Mouse (Mus musculus) testis, postnatal 14 days (tissue): ENCODE data around the gene Hps4.

Experiments used
- DNase-seq: peaks from one replicate; pipeline ENCODE4 v3.0.0; 2021; ENCODE audit warnings: low spot score

Gene Hps4

GRCm38 (mm10) chr5:112367929-112368328 lies 25.0 kb downstream of the Hps4 start:
- DNase-seq: no peak

DNA sequence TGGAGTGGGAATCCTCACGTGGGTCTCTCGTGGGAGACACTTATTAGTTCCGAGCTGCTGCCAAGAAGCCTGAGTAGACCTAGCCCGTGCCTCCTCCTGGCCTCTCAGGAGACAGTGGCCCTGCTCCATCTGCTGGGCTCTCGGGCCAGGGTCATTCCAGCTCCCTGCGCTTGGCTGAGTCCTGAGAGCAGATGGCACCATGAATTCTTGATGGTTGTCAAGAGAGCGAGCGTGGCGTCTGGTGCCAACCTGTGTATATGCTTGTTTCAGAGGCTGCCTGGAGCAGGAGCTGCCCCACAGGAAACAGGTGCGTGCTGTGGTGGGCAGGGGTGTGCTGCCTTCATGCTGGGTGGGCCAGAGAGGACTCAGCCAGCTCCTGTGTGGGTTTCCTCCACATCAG lies 25.8 kb downstream of the Hps4 start:
- no peak for DNase-seq

DNA sequence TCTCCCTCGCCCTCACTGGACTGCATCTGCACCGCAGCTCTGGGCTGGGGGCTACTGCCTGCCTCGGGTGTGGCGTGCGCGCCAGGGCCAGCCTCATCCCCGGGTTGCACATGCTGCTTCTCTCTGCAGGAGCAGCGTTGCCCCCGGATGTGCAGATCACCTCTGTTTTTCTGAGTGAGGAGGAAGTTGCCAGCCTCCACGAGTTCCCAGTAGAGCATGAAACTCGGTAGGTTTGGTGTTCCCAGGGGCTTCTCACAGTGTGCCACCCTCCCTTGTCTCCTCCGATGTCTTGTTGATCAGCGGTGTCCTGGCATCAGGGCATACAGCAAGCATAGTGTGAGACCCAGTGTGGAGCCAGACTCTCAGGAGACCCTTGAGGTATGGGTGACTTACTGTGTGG lies 26.4 kb downstream of the Hps4 start:
- DNase-seq: no peak

DNA sequence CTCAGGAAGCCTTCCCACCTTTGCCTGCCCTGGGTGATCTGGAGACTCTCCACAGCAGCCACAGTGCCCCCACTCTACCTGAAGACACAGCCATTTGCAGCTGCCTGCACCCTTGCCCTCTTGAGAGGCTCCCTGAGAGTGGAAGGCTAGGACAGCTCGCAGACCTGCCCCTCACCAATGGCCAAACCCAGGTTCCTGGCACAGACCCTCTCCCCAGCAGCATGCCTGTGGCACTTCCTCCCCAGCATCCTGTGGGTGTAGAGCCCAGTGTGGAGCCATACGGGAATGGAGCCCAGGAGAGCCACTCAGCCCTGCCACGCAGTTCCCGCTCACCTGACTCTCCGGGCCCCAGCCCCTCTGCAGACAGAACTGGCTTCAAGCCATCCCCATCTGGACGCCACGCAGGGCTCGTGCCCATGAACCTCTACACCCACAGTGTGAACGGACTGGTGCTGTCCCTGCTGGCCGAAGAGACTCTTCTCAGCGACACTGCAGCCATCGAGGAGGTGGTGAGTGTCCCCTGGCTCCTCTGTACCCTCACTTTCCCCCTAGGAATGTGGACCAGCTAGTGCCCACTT lies 27.4 kb downstream of the Hps4 start:
- DNase-seq: no peak

- no peak for DNase-seq
Measured at GRCm38 (mm10) chr5:112371933-112372332, 29.1 kb downstream of the Hps4 start.

DNA sequence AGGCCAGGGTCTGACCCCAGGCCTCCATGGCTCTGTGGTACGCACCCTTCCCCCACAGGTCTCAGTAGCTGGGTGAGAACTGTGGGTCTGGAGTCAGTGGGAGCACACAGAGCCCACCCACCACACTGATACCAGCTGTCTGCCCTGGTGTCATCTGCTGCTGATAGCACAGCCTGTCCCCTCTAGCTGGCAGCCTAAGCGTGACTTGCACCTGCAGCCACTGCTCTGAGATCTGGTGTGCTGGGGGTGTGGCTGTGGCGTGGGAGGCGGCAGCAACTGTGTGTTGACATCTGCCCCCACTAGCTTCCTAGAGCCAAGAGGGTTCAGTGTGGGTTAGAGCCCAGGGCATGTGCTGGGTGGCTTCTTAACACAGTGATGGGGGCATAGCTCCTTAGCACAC lies 33.2 kb downstream of the Hps4 start:
- no peak for DNase-seq

DNA sequence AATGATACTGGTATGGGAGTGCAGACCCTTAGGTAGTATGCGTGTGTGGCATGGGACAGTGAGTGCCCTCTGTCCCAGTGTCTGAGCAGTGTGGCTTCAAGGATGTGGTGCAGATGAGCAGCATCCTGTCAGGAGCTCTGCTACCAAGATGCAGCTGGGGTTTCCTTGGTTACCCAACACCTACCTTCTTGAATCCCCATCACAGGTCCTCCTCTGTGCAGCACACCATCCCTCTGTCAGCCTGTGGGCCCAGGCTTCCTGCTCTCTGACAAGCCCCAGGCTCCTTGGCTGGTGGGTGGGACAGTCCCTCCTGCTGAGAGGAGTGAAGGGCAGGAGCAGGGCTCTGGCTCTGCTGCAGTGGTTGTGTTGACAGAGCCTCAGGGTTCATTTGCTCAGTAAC lies 34.5 kb downstream of the Hps4 start:
- no peak for DNase-seq

- DNase-seq: no peak
Measured at GRCm38 (mm10) chr5:112378716-112379115, 35.8 kb downstream of the Hps4 start.

DNA sequence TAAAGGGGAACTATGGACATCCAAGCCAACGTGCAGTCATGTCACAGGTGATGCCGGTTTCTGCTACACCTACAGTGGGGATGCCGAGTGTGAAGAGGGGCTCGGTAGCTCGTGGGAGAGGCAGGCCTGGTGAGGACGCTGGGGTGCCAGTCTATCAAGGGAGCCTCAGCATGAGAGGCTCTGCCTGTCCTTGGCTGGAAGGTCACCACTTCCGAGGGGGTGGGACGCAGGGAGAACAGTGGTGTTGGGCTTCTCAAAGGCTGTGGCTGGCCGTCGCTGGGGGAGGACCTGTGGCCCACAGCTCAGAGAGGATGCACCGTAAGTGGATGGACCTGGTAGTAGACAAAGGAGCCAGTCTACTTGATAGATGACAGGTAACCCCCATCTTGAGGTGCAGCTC lies 38.3 kb downstream of the Hps4 start:
- no peak for DNase-seq

DNA sequence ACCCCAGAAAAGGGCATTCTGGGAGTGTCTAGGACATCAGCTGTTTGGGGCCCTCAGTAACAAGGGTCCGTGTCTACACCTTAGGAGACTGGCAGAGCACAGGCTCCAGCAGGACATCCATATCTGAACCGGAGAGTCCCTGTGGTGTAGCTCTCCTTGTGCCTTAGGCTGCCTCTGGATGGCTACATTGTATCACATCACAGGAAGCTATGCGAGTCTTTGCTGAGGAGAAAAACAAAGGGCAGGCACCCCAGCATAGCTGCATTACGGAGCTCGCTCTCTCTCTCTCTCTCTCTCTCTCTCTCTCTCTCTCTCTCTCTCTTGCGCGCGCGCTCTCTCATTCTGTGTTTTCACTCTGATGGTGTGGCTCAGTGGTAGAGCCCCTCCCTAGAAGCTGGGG lies 39.2 kb downstream of the Hps4 start:
- DNase-seq: peak; percentile 66

- DNase-seq: no peak
Measured at GRCm38 (mm10) chr5:112382641-112383330, 39.9 kb downstream of the Hps4 start.

GRCm38 (mm10) chr5:112384805-112385472 lies 42.1 kb downstream of the Hps4 start:
- no peak for DNase-seq

- DNase-seq: no peak
Measured at GRCm38 (mm10) chr5:112385973-112386372, 43.1 kb downstream of the Hps4 start.

DNA sequence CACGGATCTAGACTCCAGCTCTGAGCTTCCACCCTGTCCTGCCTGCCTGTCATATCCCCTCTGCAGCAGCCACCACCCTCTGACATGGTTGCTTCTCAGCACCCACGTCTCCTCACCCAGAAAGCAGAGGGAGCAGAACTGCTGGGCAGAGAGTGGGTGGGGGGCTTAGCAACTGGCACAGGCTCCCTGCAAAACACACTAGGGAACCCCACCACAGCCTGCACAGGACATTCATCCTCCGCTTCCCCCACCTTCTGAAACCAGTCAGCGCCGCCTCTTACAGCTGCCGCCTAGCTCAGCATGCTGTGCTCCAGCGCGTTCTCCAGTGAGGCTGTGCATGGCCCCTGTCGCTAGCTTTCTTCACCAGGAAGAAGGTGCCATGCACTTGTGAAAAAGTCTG lies 46.5 kb downstream of the Hps4 start:
- no peak for DNase-seq

DNA sequence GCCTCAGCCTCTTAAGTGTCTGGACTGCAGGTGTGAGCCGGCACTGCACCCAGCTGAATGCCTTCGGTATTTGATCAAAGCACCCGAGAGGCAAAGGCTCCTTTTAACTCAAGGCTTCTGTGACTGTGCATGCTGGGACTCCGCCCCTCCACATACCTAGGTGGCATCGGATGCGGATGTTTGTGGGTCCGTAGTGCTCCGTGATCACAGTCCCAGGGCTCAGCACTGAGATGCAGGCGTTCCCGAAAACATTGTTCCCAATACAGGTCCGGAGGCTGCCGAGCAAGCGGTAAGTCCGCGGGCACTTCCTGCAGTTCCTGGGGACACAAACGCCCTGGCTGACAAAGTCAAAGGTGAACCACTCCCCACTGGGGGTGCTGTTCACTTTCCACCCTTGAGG lies 48.1 kb downstream of the Hps4 start:
- DNase-seq: no peak

DNA sequence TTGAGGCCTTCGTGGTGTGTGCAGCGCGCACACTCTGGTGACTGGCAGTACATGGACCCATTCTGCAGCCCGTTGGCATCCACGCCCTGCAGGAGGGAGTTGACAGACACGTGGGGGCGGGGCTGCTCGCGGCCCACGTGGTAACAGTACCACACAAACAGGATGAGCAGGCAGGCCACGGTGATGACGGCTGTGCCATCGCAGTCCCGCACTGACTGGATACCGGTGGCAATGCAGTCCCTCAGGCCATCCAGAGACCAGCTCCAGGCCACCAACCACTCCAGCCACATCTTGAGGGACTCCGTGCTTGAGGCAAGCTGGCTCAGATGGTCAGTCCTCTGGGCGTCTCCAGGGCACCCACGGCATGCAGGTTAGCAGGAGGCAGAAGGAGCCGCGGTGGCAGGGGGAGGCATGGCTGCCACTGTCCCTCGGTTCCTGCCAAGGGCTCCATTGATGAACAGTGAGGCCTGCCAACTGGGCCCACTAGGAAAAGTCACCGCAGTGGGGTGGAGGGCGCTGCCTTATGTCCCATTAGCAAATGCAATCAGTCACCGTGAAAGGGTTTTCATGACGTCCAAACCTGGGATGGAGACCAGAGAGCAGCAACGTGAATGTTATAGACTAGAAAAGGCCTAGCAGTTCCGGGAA lies 48.9 kb downstream of the Hps4 start:
- no peak for DNase-seq

DNA sequence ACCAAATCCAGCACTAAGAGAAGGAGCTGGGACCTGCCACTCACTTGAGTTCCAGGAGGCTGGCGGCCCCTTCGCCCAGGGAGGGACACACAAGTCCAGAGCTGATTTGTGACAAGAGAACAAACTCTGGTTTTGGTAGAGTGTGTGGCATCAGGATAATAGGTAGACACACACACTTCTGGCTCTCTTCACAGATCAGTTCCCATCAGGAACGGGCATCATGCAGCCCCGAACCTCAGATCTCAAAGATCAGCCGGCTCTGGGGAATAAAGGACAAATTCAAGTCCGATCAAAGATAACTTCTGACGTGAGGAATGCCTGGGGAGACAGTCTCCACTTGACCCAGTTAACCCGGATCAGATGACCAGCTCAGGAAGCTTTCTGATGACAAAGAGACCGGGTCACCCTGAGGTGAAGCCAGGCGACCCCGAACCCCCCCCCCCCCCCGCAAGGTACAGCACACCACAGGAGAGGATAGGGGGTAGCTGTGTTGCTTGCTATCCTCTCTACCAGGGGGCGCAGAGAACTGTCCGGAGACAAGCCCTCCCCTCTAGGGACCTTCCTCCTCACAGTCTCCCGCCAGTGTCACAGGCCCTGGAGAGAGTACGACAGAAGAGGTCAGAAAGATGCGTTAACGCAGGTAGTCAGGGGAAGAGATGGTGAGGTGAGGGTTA lies 51.0 kb downstream of the Hps4 start:
- DNase-seq: no peak

DNA sequence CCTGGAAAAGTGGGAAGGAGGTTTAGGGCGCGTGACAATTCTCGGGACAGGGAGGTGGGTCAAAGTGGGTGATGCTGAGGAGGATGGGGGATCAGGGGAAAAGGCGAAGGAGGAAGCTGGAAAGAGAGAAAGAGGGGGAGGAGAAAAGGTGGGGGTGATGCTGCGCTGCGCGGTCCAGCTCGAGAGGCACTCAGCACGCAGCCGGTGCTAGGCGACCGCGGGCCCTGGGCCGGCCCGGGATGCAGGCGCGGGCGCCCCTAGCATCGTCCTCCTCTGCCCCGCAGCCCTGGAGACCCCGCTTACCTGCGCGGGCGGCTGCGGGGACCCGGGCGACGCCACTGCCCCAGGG lies 51.5 kb downstream of the Hps4 start:
- DNase-seq: no peak

DNA sequence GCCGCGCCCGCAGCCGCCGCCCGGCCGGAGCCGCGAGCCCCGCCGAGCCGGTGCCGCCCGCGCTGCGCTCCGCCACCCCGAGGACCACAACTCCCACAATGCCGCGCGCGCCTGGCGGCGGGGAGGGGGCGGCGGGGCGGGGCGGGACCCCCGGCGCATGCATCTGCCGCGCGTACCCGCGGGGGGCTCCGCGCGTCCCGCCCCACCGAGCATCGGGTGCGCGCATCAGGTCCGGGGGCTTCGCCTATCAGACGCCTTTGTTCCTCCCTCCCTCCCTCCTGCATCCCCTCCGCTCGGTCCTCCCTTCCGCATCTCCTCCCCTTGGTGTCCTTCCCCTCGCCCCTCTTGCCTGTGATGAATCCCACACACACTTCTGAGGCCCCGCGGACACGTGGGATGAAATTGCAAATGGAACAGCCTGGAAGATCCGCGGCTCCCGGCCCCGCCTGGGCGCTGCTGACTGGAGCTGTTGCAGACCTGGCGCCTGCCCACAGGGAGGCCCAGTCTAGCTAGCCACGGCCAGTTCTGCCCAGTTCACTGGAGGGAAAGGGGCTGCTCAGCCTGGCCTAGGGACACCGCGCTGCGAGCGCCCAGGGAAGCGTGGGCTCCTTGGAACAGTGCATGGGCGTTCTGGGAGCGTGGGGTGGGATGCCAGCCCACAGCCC lies 52.0 kb downstream of the Hps4 start, which contains the start of gene Asphd2:
Gene Asphd2 (minus strand): TSS at position 88 of the 665 bp plus-strand sequence.
- no peak for DNase-seq

- no peak for DNase-seq
Measured at GRCm38 (mm10) chr5:112396066-112396465, 53.2 kb downstream of the Hps4 start.

GRCm38 (mm10) chr5:112399284-112399683 lies 56.4 kb downstream of the Hps4 start:
- no peak for DNase-seq

GRCm38 (mm10) chr5:112402437-112402836 lies 59.6 kb downstream of the Hps4 start:
- DNase-seq: no peak
